Mouse (Mus musculus) olfactory bulb, adult 2 months (tissue): Measurements from ENCODE around the gene Anapc4.

ENCODE experiments used
- CTCF ChIP-seq: fragments of 200-500 bp; IDR thresholded peaks from 2 replicates; pipeline ENCODE4 v1.5.1; 2012; ENCODE audit warnings: low read depth, mild to moderate bottlenecking, low read length, moderate library complexity; ENCODE audit not compliant: insufficient read depth
- POLR2A ChIP-seq: fragments of 200-500 bp; IDR thresholded peaks from 2 replicates; pipeline ENCODE4 v1.6.1; 2012; ENCODE audit warnings: mild to moderate bottlenecking, low read depth, low read length, moderate library complexity; ENCODE audit not compliant: insufficient read depth

GRCm38 (mm10) chr5:52910159-52910591 lies 76.4 kb downstream of the Anapc4 start:
- TF ChIP-seq CTCF, result no peak
- TF ChIP-seq POLR2A, result no peak
